Mouse (Mus musculus): ENCODE data around the gene Igdcc3. TPM values are rescaled to one million over a fixed set of nuclear protein-coding genes. Genes with fewer than 3 reads are reported as not detected.

Igdcc3 gene
- total and polyA plus RNA-seq, 2 experiments from 2014 or later: 0.11 TPM; not detected in 1

- no peak for TF ChIP-seq CTCF (IDR thresholded peaks at IDR 0.05; ENCODE audit: low read depth)
- no peak for TF ChIP-seq EP300 (IDR thresholded peaks at IDR 0.05; ENCODE audit: low read depth)
- Histone ChIP-seq H3K27ac (ENCODE audit: low read depth) (no peak overlapping the region), H3K36me3 (replicated peaks; ENCODE audit: control insufficient read depth, insufficient read depth, low read length) (no peaks in the 10 kb centered on the region), H3K27me3 (ENCODE audit: control insufficient read depth, insufficient read depth, low read length) (no peaks in the 10 kb centered on the region), H3K9ac (replicated peaks; ENCODE audit: low read depth, low read length) (no peak overlapping the region), H3K4me3 (ENCODE audit: low read depth, low read length) (no peak overlapping the region), H3K4me2 (ENCODE audit: low read depth, low read length) (no peak overlapping the region), H3K4me1 (ENCODE audit: control insufficient read depth, insufficient read depth) (peaks cover 14% of the 10 kb centered on the region), H3K9me3 (replicated peaks; ENCODE audit: control insufficient read depth, low read length) (no peaks in the 10 kb centered on the region)
- DNase-seq (ENCODE audit: low spot score): no peak
- no peak for ATAC-seq (ENCODE audit: insufficient read depth, low read depth)
- 75% methylated on average over 7 of the region's 7 CpGs for WGBS
Measured at GRCm38 (mm10) chr9:65190306-65190705, 49.3 kb downstream of the Igdcc3 start.

GRCm38 (mm10) chr9:65191389-65191754, 50.4 kb downstream of the Igdcc3 start:
- no peaks in the 10 kb centered on the region for H3K36me3 ChIP-seq (replicated peaks; ENCODE audit: control insufficient read depth, insufficient read depth, low read length)
- H3K4me1 ChIP-seq (ENCODE audit: control insufficient read depth, insufficient read depth): peaks cover 21% of the 10 kb centered on the region
- H3K9ac ChIP-seq (replicated peaks; ENCODE audit: low read depth, low read length): no peak overlapping the region
- TF ChIP-seq EP300 (IDR thresholded peaks at IDR 0.05; ENCODE audit: low read depth) (no peak), CTCF (IDR thresholded peaks at IDR 0.05; ENCODE audit: low read depth) (no peak)
- no peak overlapping the region for H3K4me2 ChIP-seq (ENCODE audit: low read depth, low read length)
- ATAC-seq (ENCODE audit: insufficient read depth, low read depth): no peak
- DNase-seq (ENCODE audit: low spot score): no peak
- H3K4me3 ChIP-seq (ENCODE audit: low read depth, low read length): no peak overlapping the region
- H3K27ac ChIP-seq (ENCODE audit: low read depth): peak overlapping the region; percentile 49
- no peaks in the 10 kb centered on the region for H3K9me3 ChIP-seq (replicated peaks; ENCODE audit: control insufficient read depth, low read length)
- no peaks in the 10 kb centered on the region for H3K27me3 ChIP-seq (ENCODE audit: control insufficient read depth, insufficient read depth, low read length)
- 44% methylated on average over 2 of the region's 2 CpGs for WGBS

- TF ChIP-seq EP300 (IDR thresholded peaks at IDR 0.05; ENCODE audit: low read depth) (peak; percentile 69; the same call in 1 of the 2 replicates), CTCF (IDR thresholded peaks at IDR 0.05; ENCODE audit: low read depth) (no peak)
- peak overlapping the region; percentile 49 for H3K27ac ChIP-seq (ENCODE audit: low read depth)
- H3K4me1 ChIP-seq (ENCODE audit: control insufficient read depth, insufficient read depth): peaks cover 21% of the 10 kb centered on the region
- no peak for ATAC-seq (ENCODE audit: insufficient read depth, low read depth)
- 44% methylated on average over 8 of the region's 8 CpGs for WGBS
- no peak overlapping the region for H3K4me2 ChIP-seq (ENCODE audit: low read depth, low read length)
- DNase-seq (ENCODE audit: low spot score): peak; percentile 55
- no peaks in the 10 kb centered on the region for H3K36me3 ChIP-seq (replicated peaks; ENCODE audit: control insufficient read depth, insufficient read depth, low read length)
- H3K9me3 ChIP-seq (replicated peaks; ENCODE audit: control insufficient read depth, low read length): no peaks in the 10 kb centered on the region
- no peak overlapping the region for H3K9ac ChIP-seq (replicated peaks; ENCODE audit: low read depth, low read length)
- H3K4me3 ChIP-seq (ENCODE audit: low read depth, low read length): no peak overlapping the region
- no peaks in the 10 kb centered on the region for H3K27me3 ChIP-seq (ENCODE audit: control insufficient read depth, insufficient read depth, low read length)
Measured at GRCm38 (mm10) chr9:65191755-65192469, 50.9 kb downstream of the Igdcc3 start.

- H3K9me3 ChIP-seq (replicated peaks; ENCODE audit: control insufficient read depth, low read length): no peaks in the 10 kb centered on the region
- H3K27me3 ChIP-seq (ENCODE audit: control insufficient read depth, insufficient read depth, low read length): no peaks in the 10 kb centered on the region
- H3K4me3 ChIP-seq (ENCODE audit: low read depth, low read length): no peak overlapping the region
- DNase-seq (ENCODE audit: low spot score) (no peak), ATAC-seq (ENCODE audit: insufficient read depth, low read depth) (no peak)
- TF ChIP-seq EP300 (IDR thresholded peaks at IDR 0.05; ENCODE audit: low read depth) (no peak), CTCF (IDR thresholded peaks at IDR 0.05; ENCODE audit: low read depth) (no peak)
- H3K9ac ChIP-seq (replicated peaks; ENCODE audit: low read depth, low read length): no peak overlapping the region
- peaks cover 21% of the 10 kb centered on the region for H3K4me1 ChIP-seq (ENCODE audit: control insufficient read depth, insufficient read depth)
- no peak overlapping the region for H3K4me2 ChIP-seq (ENCODE audit: low read depth, low read length)
- H3K36me3 ChIP-seq (replicated peaks; ENCODE audit: control insufficient read depth, insufficient read depth, low read length): no peaks in the 10 kb centered on the region
- 76% methylated on average over 12 of the region's 12 CpGs for whole genome bisulfite sequencing
- H3K27ac ChIP-seq (ENCODE audit: low read depth): no peak overlapping the region
Measured at GRCm38 (mm10) chr9:65193214-65193613, 52.2 kb downstream of the Igdcc3 start.

DNA sequence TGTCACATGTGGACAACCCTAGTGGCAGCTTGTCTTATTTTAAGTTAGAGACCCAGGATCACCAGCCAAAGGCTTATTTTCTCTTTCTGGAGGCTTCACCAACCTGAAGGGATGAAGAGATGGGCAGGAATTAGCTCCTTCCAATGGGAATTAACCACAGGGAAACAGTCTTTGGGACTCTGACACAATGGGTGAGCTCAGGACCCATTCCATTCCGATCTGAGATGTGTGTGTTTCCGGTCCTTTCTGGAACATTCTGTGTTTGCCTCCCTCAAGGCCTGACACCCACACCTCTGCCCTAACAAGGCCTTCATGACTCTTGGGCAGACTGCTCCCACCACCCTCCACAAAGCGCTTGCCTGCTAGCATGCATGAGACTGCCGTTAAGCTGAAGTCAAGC, 54.1 kb downstream of the Igdcc3 start, which contains the start of gene Parp16:
TSS of gene Parp16 (plus strand) at position 301 of the 400 bp plus-strand sequence.
- Histone ChIP-seq H3K4me3 (ENCODE audit: low read depth, low read length) (no peak within 1 kb of the TSS), H3K9me3 (replicated peaks; ENCODE audit: control insufficient read depth, low read length) (no peaks in the 10 kb centered on the region), H3K27ac (ENCODE audit: low read depth) (peak within 1 kb of the TSS; percentile 97), H3K4me2 (ENCODE audit: low read depth, low read length) (peak within 1 kb of the TSS; percentile 35), H3K4me1 (ENCODE audit: control insufficient read depth, insufficient read depth) (peaks cover 21% of the 10 kb centered on the region), H3K27me3 (ENCODE audit: control insufficient read depth, insufficient read depth, low read length) (no peaks in the 10 kb centered on the region), H3K9ac (replicated peaks; ENCODE audit: low read depth, low read length) (peak within 1 kb of the TSS; percentile 57), H3K36me3 (replicated peaks; ENCODE audit: control insufficient read depth, insufficient read depth, low read length) (no peaks in the 10 kb centered on the region)
- TF ChIP-seq EP300 (IDR thresholded peaks at IDR 0.05; ENCODE audit: low read depth): no peak
- TF ChIP-seq CTCF (IDR thresholded peaks at IDR 0.05; ENCODE audit: low read depth): no peak
- no peak for ATAC-seq (ENCODE audit: insufficient read depth, low read depth)
- DNase-seq (ENCODE audit: low spot score): no peak
- 63% methylated on average over 4 of the region's 4 CpGs for WGBS

DNA sequence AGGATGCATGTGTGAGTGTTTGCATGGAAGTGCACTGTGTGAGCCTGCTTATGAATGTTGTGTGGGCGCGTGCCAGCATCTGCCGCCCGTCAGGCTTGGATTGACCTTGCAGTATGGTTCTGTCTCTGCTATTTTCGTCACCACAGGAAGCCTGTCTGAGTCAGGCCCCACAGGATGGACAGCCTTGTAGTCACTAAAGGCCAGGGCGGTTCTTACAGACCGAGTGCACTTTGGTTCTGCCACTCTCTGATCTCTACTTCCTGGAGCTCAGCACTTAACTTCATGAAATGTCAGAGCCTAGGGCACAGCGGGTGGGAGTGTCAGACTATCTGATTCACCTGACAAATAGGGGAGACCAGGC, 54.6 kb downstream of the Igdcc3 start:
- Histone ChIP-seq H3K27me3 (ENCODE audit: control insufficient read depth, insufficient read depth, low read length) (no peaks in the 10 kb centered on the region), H3K9ac (replicated peaks; ENCODE audit: low read depth, low read length) (peak overlapping the region; percentile 57), H3K4me3 (ENCODE audit: low read depth, low read length) (no peak overlapping the region), H3K27ac (ENCODE audit: low read depth) (peak overlapping the region; percentile 97), H3K9me3 (replicated peaks; ENCODE audit: control insufficient read depth, low read length) (no peaks in the 10 kb centered on the region), H3K4me2 (ENCODE audit: low read depth, low read length) (peak overlapping the region; percentile 35), H3K36me3 (replicated peaks; ENCODE audit: control insufficient read depth, insufficient read depth, low read length) (no peaks in the 10 kb centered on the region), H3K4me1 (ENCODE audit: control insufficient read depth, insufficient read depth) (peaks cover 21% of the 10 kb centered on the region)
- no peak for TF ChIP-seq EP300 (IDR thresholded peaks at IDR 0.05; ENCODE audit: low read depth)
- no peak for TF ChIP-seq CTCF (IDR thresholded peaks at IDR 0.05; ENCODE audit: low read depth)
- DNase-seq (ENCODE audit: low spot score) (peak; percentile 88), ATAC-seq (ENCODE audit: insufficient read depth, low read depth) (peak; percentile 45)
- 8% methylated on average over 8 of the region's 8 CpGs for WGBS

All from heart, postnatal 0 days (tissue).